Mouse (Mus musculus) hindbrain, embryonic 11.5 days (tissue): ENCODE measurements around the gene Wbp2. TPM values are rescaled to one million over a fixed set of nuclear protein-coding genes. Genes with fewer than 3 reads are reported as not detected.

Experiments used
- ATAC-seq: fragments of 200-750 bp; cut with Nextera tagmentation; 2 replicates; pipeline ENCODE4 v1.8.0; 2017; ENCODE audit warnings: mild to moderate bottlenecking, moderate TSS enrichment, moderate library complexity; ENCODE audit not compliant: low FRiP score
- DNase-seq: peaks from one replicate; pipeline ENCODE4 v3.0.0-alpha.2; 2015; ENCODE audit warnings: low spot score
- H3K27ac ChIP-seq: fragments of 300-500 bp; sonication (generic); 2 replicates; pipeline ENCODE4 v1.5.1; 2014; ENCODE audit warnings: mild to moderate bottlenecking, low read depth, low read length
- H3K27me3 ChIP-seq: fragments of 300-500 bp; sonication (generic); 2 replicates; pipeline ENCODE4 v1.6.1; 2014; ENCODE audit warnings: mild to moderate bottlenecking, low read length, moderate library complexity, mixed read lengths; ENCODE audit not compliant: control insufficient read depth, insufficient read depth
- H3K36me3 ChIP-seq: fragments of 300-500 bp; sonication (generic); 2 replicates; pipeline ENCODE4 v1.6.1; 2014; ENCODE audit warnings: mild to moderate bottlenecking, low read length, moderate library complexity, mixed read lengths; ENCODE audit not compliant: control insufficient read depth, insufficient read depth
- H3K4me1 ChIP-seq: fragments of 300-500 bp; sonication (generic); replicated peaks from 2 replicates; pipeline ENCODE4 v1.6.1; 2014; ENCODE audit warnings: low read length, mixed read lengths; ENCODE audit not compliant: control insufficient read depth, insufficient read depth
- H3K4me2 ChIP-seq: fragments of 300-500 bp; sonication (generic); replicated peaks from 2 replicates; pipeline ENCODE4 v1.6.1; 2014; ENCODE audit warnings: mild to moderate bottlenecking, low read depth, low read length
- H3K4me3 ChIP-seq: fragments of 300-500 bp; sonication (generic); 2 replicates; pipeline ENCODE4 v1.5.1; 2014; ENCODE audit warnings: low read depth, low read length
- H3K9ac ChIP-seq: fragments of 300-500 bp; sonication (generic); 2 replicates; pipeline ENCODE4 v1.6.1; 2014; ENCODE audit warnings: low read depth, low read length
- H3K9me3 ChIP-seq: fragments of 300-500 bp; sonication (generic); 2 replicates; pipeline ENCODE4 v1.6.1; 2016; ENCODE audit warnings: low read length; ENCODE audit not compliant: control insufficient read depth
- WGBS: fragments of 180-500 bp; shearing (Covaris S2); extraction: QIAGEN DNeasy Blood & Tissue Kit; methylation state at CpG from one replicate; pipeline ENCODE4 v1.1.7; 2014; 5-methylcytosine and 5-hydroxymethylcytosine counted together
- polyA plus RNA-seq: library from polyadenylated mRNA; unstranded; fragments of >200 nt; fragmentation: Nextera tagmentation; extraction: Ambion mirVana; gene quantifications from 2 replicates; pipeline ENCODE4 v1.2.1, GENCODE M21; 2014

The Wbp2 gene
- polyA plus RNA-seq, 1 experiment from 2014 or later: 85.4 TPM

- Histone ChIP-seq H3K4me3 (no peak overlapping the region), H3K27me3 (no peaks in the 10 kb centered on the region), H3K9me3 (no peaks in the 10 kb centered on the region), H3K9ac (no peak overlapping the region), H3K4me1 (no peaks in the 10 kb centered on the region), H3K4me2 (no peak overlapping the region), H3K36me3 (peaks cover 32% of the 10 kb centered on the region), H3K27ac (no peak overlapping the region)
- no peak for DNase-seq
- ATAC-seq: no peak
- WGBS: 88% methylated on average over 4 of the region's 4 CpGs
Measured at GRCm38 (mm10) chr11:116057237-116057881, 29.4 kb downstream of the Wbp2 start.

- Histone ChIP-seq H3K27ac (no peak overlapping the region), H3K9ac (no peak overlapping the region), H3K9me3 (no peaks in the 10 kb centered on the region), H3K4me2 (no peak overlapping the region), H3K4me1 (no peaks in the 10 kb centered on the region), H3K36me3 (peaks cover 33% of the 10 kb centered on the region), H3K4me3 (no peak overlapping the region), H3K27me3 (no peaks in the 10 kb centered on the region)
- 92% methylated on average over 11 of the region's 11 CpGs for WGBS
- DNase-seq: no peak
- no peak for ATAC-seq
Measured at GRCm38 (mm10) chr11:116055873-116056272, 30.9 kb downstream of the Wbp2 start.

DNA sequence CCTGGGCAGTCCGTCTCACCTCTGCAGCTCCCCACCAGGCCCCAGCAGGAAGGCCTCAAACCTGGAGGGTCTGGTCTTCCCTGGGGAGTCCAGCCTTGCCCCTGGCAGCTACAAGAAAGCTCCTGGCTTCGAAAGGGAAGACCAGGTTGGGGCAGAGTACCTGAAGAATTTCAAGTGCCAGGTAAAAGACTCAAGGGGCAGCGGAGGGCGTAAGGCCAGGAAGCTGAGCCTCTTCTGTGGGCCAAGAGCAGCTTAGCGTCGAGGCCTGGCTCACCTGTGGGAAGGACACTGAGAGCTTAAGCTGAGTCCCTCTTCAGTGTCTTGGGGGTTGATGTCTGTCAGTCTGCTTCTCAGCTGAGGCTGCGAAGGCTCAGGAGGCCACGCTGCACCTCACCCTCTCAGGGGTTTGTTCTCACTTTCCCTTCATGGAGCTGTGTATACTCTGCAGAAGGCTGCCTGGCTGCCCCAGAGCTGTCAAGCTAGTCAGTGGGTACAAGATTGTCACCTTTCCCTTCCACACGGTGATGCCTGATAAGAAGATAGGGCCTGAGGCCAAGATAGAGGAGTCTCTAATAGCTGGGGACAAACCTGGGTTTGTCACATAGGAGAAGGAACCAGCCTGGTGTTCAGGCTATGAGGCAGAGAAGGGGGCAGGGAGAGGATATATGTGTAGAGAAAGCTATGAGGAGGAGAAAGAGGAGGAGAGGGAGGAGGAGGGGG lies 33.1 kb downstream of the Wbp2 start:
- Histone ChIP-seq H3K36me3 (peaks cover 42% of the 10 kb centered on the region), H3K27me3 (no peaks in the 10 kb centered on the region), H3K4me2 (no peak overlapping the region), H3K27ac (no peak overlapping the region), H3K4me1 (no peaks in the 10 kb centered on the region), H3K4me3 (no peak overlapping the region), H3K9me3 (no peaks in the 10 kb centered on the region), H3K9ac (no peak overlapping the region)
- DNase-seq (no peak), ATAC-seq (no peak)
- WGBS: 94% methylated on average over 9 of the region's 9 CpGs

- no peak overlapping the region for H3K9ac ChIP-seq
- H3K4me2 ChIP-seq: no peak overlapping the region
- DNase-seq: no peak
- 86% methylated on average over 4 of the region's 4 CpGs for WGBS
- ATAC-seq: no peak
- no peaks in the 10 kb centered on the region for H3K27me3 ChIP-seq
- H3K4me1 ChIP-seq: no peaks in the 10 kb centered on the region
- no peak overlapping the region for H3K27ac ChIP-seq
- peaks cover 32% of the 10 kb centered on the region for H3K36me3 ChIP-seq
- H3K9me3 ChIP-seq: no peaks in the 10 kb centered on the region
- H3K4me3 ChIP-seq: no peak overlapping the region
Measured at GRCm38 (mm10) chr11:116050196-116050595, 36.6 kb downstream of the Wbp2 start.

GRCm38 (mm10) chr11:116049610-116050009 lies 37.2 kb downstream of the Wbp2 start:
- no peak for ATAC-seq
- peaks cover 32% of the 10 kb centered on the region for H3K36me3 ChIP-seq

GRCm38 (mm10) chr11:116045173-116045572 lies 41.6 kb downstream of the Wbp2 start:
- Histone ChIP-seq H3K27me3 (no peaks in the 10 kb centered on the region), H3K36me3 (peaks cover 26% of the 10 kb centered on the region), H3K4me1 (no peaks in the 10 kb centered on the region), H3K9ac (no peak overlapping the region), H3K4me3 (no peak overlapping the region), H3K4me2 (no peak overlapping the region), H3K27ac (no peak overlapping the region), H3K9me3 (no peaks in the 10 kb centered on the region)
- ATAC-seq: no peak
- WGBS: 97% methylated on average over 6 of the region's 6 CpGs
- no peak for DNase-seq

More at GRCm38 (mm10) chr11:116049610-116050009, 37.2 kb downstream of the Wbp2 start:
- 93% methylated on average over 2 of the region's 2 CpGs for WGBS
- Histone ChIP-seq H3K9me3 (no peaks in the 10 kb centered on the region), H3K27me3 (no peaks in the 10 kb centered on the region), H3K4me3 (no peak overlapping the region), H3K4me1 (no peaks in the 10 kb centered on the region), H3K9ac (no peak overlapping the region), H3K27ac (no peak overlapping the region), H3K4me2 (no peak overlapping the region)
- DNase-seq: no peak

- peaks cover 10% of the 10 kb centered on the region for H3K36me3 ChIP-seq
- H3K4me1 ChIP-seq: no peaks in the 10 kb centered on the region
- H3K4me2 ChIP-seq: no peak overlapping the region
- ATAC-seq: no peak
- H3K9ac ChIP-seq: no peak overlapping the region
- H3K4me3 ChIP-seq: no peak overlapping the region
- no peaks in the 10 kb centered on the region for H3K9me3 ChIP-seq
- no peak for DNase-seq
- no peak overlapping the region for H3K27ac ChIP-seq
- WGBS: 96% methylated on average over 1 of the region's 1 CpGs
- H3K27me3 ChIP-seq: no peaks in the 10 kb centered on the region
Measured at GRCm38 (mm10) chr11:116043286-116043685, 43.5 kb downstream of the Wbp2 start.

GRCm38 (mm10) chr11:116042372-116043138 lies 44.2 kb downstream of the Wbp2 start:
- DNase-seq: no peak
- no peak overlapping the region for H3K4me3 ChIP-seq
- ATAC-seq: no peak
- no peaks in the 10 kb centered on the region for H3K27me3 ChIP-seq
- no peak overlapping the region for H3K9ac ChIP-seq
- peaks cover 10% of the 10 kb centered on the region; the same call in 1 of the 2 replicates for H3K36me3 ChIP-seq
- no peaks in the 10 kb centered on the region for H3K9me3 ChIP-seq
- H3K27ac ChIP-seq: no peak overlapping the region
- H3K4me1 ChIP-seq: no peaks in the 10 kb centered on the region
- 91% methylated on average over 5 of the region's 5 CpGs for WGBS
- no peak overlapping the region for H3K4me2 ChIP-seq
